Mouse (Mus musculus) heart, adult 11 months (tissue): ENCODE measurements at regions not wholly inside any gene's neighbourhood (a gene's known extent, or its start where the extent isn't known, plus 50 kb on each side); places are given as distances from the start of the nearest gene placed in this dataset.
A peak's percentile ranks its signal among the peaks of the same experiment; 100 is the strongest.

Experiments used
- DNase-seq: peaks from one replicate; pipeline ENCODE4 v3.0.0; 2022

- DNase-seq, result peak; percentile 94
Observed at GRCm38 (mm10) chr15:34027111-34027510, 330.6 kb downstream of the 9430069I07Rik start.

DNA sequence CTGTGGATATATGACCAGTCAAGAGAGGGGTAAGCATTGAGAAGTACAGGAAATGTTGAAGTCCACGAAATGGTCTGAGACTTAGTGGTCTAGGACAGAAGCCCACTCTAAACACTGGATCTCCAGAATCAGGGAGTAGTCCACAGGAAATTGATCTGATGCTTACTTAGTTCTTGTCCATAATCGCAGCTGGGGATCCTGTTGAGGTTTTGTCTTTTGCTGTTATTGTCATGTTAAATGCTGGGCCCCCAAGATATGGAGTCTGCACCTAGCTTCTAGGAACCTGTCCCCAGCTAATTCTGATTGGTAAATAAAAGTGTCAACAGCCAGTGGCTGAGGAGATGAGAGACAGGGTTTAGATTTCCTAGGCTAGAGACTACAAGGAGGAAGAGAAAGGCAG, 332.3 kb downstream of the 9430069I07Rik start:
- DNase-seq, result peak; percentile 54

GRCm38 (mm10) chr15:34021857-34022256, 335.8 kb downstream of the 9430069I07Rik start:
- DNase-seq, result peak; percentile 89

DNA sequence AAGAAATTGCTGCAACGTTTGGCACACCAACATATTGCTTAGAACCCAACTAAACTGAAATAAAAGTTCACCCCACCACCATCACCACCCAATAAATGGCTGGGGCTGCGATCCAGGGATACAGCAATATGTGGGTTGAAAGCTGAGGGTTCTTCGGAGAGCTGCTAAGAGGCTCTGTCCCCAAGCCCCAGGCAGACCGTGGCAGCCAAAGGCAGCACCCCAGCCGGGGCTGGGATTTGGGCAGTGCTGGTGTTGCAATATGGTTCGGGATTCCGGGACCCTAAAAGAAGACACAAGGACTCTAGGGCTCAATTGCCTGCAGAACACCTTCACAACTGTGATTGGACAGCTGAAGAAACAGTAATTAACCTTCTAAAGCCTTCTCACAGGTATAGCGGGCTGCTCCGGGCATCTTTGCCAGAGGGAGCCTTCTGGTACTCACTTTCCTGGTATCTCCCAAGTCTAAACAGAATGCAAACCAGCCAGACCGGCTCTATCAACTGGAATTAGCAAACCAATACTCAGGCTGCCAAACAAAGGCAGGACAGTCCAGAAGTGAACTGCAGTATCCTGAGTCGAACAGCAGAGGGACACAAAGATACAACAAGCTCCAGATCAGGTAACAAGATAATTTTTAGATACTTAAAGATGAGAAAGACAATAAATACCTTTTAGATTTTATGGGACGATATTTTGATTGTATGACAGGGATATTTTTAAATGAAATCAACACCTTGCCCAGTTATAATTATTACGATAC, 341.1 kb downstream of the 9430069I07Rik start:
- DNase-seq, result peak; percentile 86

- DNase-seq, result peak; percentile 64
Observed at GRCm38 (mm10) chr15:34008591-34008990, 349.1 kb downstream of the 9430069I07Rik start.

DNA sequence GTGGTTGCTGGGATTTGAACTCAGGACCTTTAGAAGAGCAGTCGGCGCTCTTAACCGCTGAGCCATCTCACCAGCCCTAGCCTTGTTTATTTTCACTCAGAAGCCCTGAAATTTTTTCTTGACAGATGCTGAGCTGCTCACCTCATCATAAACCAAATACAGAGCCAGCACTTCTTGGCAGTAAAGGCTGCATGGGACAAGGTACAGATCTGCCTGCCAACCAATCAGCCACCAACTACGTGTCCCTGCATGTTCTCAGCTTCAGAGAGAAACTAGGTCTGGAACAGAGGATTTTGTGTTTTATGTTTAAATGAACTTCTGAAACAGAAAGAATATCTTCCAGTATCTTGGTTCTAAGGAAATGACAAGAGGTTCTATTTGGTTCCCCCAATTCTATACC, 365.3 kb downstream of the 9430069I07Rik start:
- peak; percentile 64 for DNase-seq

GRCm38 (mm10) chr15:33975077-33975476, 382.6 kb downstream of the 9430069I07Rik start:
- DNase-seq, result no peak

GRCm38 (mm10) chr15:33973466-33973865, 384.2 kb downstream of the 9430069I07Rik start:
- no peak for DNase-seq

DNA sequence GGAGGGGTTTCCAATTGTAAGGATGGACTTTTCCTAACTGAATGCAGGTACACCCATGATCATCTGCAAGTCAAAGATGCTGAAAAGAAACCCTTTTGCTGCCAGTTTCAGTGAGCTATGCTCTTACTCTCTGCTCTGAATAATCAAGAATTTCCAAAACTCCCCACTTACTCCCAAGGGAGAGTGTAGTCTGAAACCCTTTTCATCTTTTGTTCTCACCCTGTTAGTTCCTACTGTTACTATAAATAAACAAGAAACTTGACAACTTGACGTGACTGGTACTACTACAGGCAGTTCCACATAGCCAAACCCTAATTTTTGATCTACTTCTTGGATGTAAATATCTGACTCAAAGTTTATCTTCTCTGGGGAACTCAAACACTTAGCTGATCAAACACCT, 388.3 kb downstream of the 9430069I07Rik start:
- DNase-seq, result no peak

DNA sequence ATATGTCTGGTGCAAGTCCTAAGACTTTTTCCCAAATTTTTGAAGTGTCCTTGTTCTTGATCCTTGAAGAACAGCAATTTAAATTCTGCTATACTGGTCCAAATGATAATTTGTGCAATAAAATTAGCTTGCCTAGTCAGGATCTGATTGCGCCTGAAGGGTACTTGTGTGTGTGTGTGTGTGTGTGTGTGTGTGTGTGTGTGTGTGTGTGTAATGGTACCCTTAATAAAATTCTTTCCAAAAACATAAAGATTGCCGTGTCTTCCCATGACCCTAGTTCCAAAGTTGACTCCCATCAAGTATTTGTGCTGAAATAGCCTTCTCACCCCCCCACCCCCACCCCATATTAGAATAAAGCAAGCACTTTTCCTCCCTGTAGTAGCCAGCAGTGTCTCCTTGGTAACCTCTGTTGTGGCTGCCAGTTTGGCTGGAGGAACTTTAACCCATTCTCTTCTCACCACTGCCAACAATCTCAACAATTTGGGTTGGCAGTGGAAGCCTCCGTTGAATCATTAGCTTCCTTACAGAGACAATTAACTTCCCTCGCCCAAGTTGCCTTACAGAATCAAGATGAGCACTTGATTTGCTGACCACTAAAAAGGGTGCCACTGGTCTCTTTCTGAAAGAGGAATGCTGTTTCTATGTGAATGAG, 422.5 kb downstream of the 9430069I07Rik start:
- no peak for DNase-seq

- DNase-seq, result no peak
Observed at GRCm38 (mm10) chr15:33926446-33926845, 431.2 kb downstream of the 9430069I07Rik start.

DNA sequence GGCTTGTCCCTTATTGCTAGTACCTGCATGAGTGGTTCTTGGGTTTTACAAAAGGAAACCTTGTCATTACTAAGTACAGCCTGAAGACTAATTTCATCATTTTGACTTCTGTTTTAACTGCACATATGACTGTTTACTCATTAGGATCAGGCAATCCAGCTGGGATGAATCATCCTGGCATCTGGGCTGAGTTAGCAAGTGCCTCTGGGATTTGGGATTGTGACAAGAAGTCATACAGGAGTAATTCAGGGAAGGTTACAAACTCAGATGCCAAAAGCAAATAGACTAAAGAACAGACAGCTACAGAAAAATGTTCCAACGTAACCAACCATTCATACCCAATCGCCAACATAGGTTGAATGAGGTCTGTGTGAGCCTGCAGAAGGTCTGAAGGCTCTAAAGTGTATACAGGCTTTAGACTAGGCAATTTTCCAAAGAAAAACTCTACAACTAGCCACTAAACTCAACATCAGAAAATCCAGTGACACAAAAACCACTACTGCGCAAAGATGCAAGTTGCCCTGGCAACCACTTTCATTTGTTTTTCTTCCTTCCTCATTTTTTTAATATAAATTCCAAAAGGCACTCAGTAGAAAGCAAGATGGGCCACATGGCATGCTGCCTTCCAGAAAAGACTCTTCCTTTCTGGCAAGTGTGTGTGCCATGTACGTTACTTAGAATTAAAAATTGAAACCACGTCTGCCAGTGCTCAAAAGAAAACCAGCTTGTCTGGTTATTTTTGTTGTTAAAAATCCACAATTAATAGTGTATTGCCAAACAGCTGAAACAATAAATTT, 433.4 kb downstream of the 9430069I07Rik start:
- DNase-seq, result peak; percentile 97

DNA sequence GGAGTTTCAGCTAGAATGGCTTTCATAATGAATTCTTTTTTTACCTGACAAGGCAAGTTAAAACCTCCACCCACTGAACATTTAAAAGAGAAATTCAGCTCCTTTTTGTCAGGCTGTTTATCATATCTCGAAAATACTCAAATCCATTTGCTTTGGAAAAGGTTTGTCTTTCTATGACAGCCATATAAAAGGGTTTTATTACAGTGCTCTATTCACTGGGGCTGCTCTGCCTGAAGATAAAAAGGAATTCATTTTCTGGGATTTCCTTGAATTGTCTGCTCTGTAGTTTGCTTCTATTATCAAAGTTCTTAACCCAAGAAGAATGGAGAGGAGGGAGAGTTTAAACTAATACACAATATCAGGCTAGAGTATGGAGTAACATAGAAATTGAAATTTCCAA, 442.8 kb downstream of the 9430069I07Rik start:
- no peak for DNase-seq

DNA sequence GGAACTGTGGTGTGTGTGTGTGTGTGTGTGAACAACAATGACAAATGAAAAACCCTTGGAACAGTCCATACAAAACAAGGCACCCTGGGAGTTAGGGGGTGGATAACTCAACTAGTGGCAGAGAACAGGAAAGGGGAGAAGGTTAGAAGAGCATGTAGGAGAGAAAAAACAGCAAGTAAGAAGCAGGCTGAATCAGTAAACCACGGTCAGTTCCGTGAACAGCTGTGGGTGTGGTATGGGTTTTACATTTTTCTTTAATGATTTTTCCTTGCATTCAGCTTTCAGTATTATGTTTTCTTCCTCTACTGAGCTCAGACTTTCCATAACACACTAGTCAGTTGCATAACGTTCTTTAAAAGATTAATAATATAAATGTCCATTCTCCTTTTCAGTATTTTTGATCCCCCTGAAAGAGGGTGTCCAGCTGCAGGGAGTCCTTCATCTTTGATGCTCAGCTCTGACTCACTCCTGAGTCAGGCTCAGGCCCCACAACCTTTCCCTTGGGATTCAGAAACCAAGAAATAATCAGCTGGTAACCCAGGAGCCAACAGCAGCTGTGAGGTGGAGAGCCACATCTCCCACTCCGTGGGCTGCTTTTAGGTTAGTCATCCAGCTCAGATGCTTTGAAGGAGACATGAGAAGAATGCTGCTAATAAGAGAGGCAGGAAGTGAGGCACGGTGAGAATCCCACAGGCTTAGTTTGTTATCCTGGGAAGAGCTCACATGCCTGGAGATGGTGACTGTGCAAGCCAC, 450.8 kb downstream of the 9430069I07Rik start:
- DNase-seq, result peak; percentile 96

- DNase-seq, result peak; percentile 8
Observed at GRCm38 (mm10) chr15:33896076-33896475, 461.6 kb downstream of the 9430069I07Rik start.

DNA sequence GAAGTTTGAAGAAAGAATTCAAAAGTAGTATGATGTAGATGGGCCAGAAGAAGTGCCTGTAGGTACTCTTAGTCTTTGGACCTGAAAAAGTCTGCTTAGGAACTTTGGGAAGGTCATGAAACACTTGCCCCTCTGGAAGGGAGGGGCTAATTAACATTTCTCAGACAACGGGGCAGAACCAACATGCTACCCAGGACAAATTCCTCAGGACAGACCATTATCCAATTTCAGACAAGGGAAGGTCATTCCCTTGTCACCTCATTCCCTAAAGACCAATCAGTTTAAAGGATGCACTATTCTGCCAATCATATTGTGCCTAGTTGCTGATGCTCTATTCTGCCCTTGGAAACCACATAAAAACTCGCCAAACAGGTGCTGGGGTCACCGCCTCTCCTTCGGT, 467.1 kb downstream of the 9430069I07Rik start:
- no peak for DNase-seq

GRCm38 (mm10) chr15:33888865-33889368, 468.8 kb downstream of the 9430069I07Rik start:
- no peak for DNase-seq

DNA sequence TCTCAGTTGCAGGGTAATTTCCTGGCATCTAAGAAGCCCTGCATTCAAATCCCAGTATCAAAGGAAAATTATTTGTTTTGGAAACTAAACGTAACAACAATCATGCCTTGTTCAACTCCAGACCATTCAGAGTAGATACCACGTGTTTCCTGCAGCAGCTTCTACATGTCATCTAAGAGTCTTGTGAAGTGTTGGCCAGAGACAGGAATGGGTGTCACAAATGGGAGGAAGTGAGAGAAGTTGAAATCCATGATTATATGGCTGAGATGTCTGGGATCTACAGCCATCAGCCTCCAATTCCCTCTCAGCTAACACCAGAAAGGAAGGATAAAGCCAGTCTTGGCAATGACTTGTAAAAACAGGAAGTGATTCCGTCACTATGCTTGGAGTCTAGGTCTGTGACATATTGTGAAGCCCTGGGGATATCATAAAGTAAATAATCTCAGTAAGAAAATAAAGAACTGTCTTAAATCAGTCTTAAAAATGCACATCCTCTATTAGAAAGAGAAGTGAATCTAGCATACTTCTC, 495.4 kb downstream of the 9430069I07Rik start:
- DNase-seq, result peak; percentile 85

- no peak for DNase-seq
Observed at GRCm38 (mm10) chr15:33825435-33826088, 532.1 kb downstream of the 9430069I07Rik start.

- peak; percentile 95 for DNase-seq
Observed at GRCm38 (mm10) chr15:33824826-33825225, 532.8 kb downstream of the 9430069I07Rik start.

- no peak for DNase-seq
Observed at GRCm38 (mm10) chr15:33780960-33781359, 576.7 kb downstream of the 9430069I07Rik start.

- DNase-seq, result peak; percentile 95
Observed at GRCm38 (mm10) chr15:33759496-33759895, 598.2 kb downstream of the 9430069I07Rik start.
